Mouse (Mus musculus) lung, postnatal 14 days (tissue): ENCODE results near the gene Ppm1d.

ENCODE experiments used
- DNase-seq: peaks from one replicate; pipeline ENCODE4 v3.0.0; 2021

Ppm1d gene

DNA sequence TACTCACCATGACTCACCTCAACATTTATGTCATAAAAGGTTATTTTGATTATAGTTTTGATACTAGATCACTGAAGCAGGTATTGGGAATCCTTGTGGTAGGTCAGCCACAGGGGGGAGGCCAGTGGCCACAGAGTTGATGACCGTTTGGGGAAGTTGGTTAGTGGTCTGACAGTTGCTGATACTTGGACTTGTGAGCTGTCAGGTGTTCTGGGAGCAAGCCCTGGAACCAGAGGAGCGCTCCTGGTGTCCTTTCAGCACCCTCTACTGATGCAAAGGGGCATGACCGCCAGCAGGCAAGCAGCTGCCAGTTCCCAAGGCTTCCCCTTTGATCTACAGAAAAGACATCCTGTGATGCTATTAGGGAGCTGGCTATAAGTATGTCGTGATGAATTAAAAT, 23.7 kb downstream of the Ppm1d start:
- peak; percentile 63 for DNase-seq

DNA sequence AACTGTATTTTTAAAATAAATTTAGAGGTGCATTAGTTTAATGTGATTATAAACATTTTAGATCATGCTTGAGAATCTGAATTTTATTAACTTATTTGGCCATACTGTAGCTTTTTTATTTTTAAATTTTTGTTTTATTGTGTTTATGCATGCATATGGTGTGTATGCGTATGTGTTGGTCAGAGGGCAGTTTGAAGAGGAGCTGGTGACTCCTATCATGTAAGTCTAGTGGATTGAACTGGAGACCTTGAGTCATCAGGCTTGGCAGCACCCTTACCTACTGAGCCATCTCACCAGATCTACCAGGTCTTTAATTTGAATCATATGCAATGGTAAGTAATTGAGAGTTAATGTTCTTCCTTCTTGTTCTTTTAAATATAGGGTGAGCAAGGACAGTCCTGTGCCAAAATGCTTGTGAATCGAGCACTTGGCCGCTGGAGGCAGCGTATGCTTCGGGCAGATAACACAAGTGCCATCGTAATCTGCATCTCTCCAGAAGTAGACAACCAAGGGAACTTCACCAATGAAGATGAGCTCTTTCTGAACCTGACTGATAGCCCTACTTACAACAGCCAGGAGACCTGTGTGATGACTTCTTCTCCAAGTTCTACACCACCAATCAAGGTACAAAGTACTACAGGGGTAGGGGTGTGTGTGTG, 28.3 kb downstream of the Ppm1d start:
- no peak for DNase-seq

DNA sequence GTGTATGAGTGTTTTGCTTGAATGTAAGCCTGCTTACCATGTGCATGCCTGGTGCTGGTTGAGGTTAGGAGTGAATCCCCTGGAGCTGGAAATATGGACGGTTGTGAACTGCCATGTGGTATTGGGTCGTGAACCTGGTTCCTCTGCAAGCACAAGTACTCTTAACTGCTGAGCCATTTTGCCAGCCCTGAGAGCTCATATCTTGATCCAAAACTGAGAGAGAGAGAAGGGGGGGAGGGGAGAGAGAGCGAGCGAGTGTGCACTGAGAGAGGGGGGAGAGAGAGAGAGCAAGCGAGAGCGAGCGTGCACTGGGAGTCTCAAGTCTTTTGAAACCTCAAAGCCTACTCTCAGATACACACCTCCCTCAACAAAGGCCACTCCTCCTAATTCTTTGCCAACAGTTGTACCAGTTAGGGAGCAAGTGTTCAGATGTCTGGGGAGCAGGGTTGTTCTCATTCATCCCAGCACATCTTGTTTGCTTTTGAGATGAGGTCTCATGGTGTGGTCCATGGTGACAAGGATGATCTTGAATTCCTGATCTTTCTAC, 29.1 kb downstream of the Ppm1d start:
- no peak for DNase-seq

DNA sequence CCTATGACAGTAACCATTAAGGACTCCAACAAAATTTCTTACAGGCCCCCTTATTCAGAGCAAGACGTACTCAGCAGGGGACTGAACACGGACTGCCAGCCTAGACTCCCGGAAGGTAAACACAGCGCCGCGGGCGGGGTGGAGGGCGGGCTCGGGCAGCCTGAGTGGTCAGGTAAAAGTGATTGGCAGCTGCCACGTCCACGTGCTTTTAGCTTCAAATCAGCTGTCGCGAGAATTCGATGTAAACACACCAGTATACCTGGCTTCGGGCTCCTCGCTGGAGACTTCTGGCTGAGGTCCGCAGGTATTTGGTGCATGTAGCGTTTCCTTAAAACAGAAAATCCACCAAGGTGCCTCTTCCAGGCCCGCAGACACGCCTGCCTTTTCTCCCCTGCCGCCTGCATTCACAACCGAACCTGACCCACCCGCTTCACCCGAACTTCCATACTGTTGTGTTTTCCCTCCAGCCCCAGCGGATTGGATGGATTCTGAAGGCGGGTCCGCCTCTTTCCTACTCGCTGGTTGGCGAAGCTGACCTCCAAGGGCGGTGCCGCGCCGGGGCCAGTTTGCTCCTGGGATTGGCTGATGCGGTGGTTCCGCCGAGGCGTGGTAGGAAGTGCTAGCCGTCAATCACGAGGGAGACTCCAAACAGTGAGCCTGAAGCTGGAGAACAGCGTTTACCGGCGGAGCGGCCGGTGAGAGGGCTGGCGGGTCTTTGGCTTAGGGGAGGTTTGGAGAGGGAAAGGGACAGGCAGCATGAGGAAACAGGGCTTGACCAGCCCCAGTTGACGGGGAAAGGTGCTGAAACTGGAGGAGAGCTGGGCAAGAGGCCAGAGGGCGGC, 41.7 kb downstream of the Ppm1d start, which contains the start of gene Bcas3:
TSS of gene Bcas3 (plus strand) at position 629 of the 842 bp plus-strand sequence.
- peak; percentile 97 for DNase-seq

DNA sequence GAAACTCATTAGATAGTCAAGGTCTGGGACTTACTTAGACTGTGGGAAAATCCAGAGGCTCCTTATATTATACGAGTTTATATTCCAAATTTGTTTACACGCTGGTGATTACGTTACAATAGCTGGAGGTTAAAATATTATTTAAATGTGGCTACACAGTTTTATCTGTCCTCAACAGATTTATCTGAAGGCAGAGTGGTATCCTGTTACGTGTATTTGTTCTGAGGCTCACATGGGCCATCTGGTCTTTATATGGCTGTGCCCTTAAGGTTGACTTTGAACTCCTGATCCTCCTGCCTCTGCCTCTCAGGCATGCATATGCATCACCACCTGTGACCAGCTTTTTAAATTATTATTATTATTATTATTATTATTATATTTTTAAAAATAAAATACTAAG, 42.8 kb downstream of the Ppm1d start:
- DNase-seq, result no peak

DNA sequence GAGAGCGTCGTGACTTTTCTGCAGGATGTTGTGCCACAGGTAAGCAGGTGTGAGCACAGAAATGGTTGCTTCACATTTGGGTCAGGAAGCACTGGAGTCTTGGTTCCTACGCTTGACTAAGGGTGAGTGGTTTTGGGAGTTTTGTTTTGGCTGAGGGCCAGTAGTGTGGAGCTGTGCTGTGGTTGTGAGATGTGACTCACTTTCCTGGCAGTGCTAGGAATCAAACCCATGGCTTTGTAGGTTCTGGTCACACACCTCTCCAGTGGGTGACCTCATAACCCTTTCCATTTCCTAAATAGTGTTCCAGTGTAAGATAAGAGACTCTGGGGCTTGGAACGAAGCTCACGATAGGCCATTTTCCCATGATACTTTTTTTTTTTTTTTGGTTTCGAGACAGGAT, 48.6 kb downstream of the Ppm1d start:
- DNase-seq, result no peak

DNA sequence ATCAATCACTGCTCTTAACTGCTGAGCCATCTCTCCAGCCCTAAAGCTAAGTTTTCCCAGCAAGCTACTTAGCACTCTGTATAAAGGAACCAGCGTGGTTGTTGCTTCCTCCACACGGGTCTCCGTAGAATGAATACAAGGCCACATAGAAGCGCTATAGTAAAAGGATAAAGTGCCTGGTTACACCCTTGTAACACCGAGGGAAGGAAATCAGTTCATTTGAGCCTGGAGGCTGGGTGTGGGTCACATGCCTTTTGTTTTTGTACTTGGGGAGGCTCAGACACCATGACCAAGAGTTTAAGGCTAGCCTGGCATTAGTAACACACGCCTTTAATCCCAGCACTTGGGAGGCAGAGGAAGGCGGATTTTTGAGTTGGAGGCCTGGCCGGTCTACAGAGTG, 50.6 kb downstream of the Ppm1d start:
- no peak for DNase-seq

DNA sequence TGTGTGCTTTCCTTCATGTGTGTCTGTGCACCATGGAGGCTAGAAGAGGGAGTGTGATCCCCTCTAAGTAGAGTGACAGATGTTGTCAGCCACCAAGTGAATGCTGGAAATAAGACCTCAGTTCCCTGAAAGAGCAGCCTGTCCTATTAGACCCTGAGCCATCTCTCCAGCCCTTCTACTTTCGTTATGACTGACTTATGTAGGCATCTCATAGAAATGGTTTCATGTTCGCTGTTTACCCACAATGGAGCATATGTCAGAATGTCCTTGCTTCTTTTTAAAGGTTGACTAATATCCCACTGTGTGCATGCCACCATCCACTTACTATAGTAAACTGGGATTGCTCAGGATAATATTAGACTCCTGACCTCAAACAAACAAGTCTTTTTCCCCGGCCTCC, 55.1 kb downstream of the Ppm1d start:
- no peak for DNase-seq

DNA sequence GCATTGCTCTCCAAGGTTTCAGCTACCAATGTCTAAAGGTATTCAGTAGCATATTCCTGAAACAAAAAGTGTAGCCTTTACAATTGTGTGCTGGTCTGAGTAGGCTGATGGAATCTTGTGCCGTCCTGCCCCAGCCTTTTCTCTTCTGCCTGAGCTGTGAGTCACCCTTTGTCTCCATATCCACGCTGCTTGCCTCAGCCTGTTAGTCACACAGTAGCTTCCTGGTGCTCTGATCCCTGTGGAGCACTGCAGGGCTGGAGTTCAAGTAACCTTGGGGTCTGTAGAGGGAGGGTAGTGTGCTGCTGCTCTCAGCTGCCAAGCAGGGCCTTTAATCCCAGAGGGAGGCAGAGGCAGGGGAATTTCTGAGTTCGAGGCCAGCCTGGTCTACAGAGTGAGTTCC, 56.8 kb downstream of the Ppm1d start:
- no peak for DNase-seq

DNA sequence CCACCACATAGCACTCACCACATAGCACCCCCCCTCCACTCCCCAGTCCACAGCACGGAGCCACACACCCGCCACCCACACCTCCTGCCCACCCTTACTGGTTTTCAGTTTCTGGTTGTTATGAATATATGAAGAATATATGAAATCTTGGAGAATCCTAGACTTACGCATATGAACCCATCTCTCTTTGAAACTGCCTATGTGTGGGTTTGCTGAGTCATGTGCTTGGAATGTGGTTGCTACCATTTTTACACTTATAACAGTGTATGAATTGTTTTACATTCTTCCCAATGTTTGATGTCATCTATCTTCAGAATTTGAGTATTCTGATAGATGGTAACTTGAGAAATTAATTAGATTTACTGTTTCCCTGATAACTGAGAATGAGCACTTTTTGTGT, 68.0 kb downstream of the Ppm1d start:
- DNase-seq, result no peak

DNA sequence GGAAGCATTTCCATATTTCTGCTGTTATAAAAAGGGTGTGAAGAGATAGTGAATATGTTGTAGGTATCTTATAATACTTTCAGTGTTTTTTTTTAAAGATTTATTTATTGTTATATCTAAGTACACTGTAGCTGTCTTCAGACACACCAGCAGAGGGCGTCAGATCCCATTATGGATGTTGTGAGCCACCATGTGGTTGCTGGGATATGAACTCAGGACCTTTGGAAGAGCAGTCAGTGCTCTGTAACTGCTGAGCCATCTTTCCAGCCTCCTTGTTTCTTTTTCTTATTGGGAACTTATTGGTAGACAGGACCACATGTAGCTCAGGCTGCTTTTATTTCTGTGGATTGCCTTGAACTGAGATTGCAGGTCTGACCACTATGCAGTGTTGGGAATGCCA, 69.0 kb downstream of the Ppm1d start:
- no peak for DNase-seq

DNA sequence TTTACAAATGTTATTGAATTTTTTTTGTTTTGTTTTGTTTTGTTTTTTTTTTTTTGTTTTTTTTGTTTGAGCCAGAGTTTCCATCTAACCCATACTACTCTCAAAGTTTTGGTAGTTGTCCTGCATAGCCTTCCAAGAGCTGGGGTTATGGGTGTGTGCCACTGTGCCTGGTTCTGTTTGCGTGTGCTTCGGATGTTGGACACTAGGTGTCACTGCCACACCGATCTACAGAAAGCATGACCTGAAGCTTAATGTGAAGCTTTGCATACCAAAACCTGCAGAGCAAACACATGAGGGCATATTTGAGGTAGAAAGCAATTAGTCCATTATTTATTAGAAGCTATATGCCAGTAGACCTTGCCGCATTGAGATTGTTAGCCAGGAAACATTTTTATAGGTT, 71.0 kb downstream of the Ppm1d start:
- DNase-seq, result peak; percentile 78

DNA sequence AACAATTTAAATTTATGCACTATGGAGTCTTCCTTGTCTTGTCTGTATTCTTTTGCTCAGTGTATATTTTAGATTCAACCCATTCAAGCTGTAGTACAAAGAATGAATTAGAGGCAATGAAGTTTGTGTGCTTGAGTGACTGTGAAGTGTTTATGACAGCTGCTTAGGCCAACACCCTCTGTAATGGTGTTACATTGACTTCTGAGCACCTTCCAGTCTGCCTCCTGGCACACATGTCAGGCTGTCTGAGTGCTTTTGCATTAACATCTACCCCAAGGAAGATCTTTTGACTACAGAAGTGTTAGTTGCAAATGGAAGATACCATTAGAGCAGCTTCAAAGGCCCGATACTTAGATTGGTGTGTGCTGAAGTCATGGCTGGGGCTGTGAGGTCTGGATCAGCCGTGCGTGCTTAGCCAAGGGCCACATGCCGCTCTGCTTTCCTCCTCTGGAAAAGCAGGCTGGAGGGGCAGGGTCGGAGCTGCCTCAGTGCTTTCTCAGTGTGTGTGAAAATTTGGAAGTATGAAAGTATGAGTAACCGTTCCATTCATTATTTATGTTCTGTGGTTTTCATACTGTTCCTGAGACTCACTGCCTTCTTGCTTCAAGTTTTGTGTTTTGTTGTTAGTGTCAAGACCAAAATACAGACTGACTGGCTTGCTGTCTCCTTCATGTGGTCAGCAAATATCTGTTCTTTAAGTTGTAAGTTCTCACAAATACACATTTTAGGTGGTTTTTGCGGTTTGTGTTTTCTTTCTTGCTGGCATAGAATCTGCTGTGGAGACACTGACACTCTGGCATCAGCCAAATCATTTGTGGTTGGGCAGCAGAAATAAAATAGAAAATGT, 73.2 kb downstream of the Ppm1d start:
- DNase-seq, result peak; percentile 42

DNA sequence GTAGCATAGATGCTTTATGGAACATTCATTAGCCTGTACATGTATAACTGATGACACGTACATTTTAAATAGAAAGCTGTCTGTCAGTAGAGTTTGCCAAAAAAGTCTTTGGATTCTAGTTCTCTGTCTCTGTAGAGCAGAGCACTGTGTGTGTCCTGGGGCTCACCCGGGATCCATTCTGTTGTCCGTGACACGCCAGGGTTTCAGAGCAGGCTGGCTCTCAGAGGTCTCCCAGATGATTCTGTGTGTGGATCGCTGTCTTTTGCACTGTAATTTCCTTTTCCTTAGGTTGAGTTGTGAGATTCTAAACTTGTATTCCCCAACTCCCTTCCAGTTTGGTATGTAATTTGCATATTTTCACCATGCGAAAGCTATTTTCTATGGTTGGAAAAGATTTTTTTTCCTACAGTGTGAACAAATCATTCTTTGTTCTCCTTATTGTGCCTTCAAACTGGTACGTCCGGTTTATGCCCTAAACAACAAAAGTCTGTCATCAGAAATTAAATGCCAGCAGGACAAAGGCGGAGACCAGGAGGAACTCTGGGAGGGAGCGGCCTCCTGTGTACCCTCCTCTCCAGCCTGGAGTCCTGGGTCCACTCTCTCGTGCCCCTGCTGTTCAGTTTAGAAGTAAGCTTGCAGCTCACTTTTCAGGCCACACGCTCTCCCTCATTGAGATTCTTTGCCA, 81.3 kb downstream of the Ppm1d start:
- peak; percentile 43 for DNase-seq

DNA sequence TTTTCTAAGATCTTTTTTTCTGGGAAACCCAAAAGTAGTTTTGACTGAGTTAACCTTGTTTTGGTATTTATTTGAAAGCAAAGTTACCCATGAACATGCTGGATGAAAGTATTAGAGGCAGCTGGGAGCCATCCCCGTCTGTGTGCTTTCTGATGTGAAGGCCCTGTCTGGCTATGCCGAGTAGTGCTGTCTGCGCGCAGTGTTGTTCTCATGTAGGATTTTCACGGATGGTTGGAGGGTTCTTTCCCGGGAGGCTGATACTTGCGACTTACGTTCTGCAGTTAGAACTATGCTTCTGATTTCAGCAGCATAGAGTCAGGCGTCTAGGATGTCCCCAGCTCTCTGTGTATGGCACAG, 81.8 kb downstream of the Ppm1d start:
- peak; percentile 21 for DNase-seq

DNA sequence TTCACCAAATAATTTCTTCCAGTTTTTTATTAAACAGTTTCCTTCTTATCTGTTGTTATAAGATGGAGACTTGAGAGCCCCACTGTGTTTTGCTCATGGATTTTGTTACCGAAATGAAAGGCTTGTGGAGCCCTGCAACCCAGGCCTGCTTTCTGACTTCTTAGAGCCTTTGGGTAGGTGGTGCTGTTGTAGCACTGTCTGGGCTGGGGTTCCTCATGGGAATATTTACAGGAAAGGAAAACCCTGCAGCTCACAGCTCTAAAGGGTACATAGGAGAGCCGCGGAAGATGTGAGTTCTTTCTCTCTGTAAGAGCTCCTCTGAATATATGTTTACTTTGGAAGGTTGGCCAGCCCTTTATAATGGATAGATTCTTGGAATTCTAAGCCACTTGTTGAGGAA, 82.9 kb downstream of the Ppm1d start:
- peak; percentile 23 for DNase-seq

DNA sequence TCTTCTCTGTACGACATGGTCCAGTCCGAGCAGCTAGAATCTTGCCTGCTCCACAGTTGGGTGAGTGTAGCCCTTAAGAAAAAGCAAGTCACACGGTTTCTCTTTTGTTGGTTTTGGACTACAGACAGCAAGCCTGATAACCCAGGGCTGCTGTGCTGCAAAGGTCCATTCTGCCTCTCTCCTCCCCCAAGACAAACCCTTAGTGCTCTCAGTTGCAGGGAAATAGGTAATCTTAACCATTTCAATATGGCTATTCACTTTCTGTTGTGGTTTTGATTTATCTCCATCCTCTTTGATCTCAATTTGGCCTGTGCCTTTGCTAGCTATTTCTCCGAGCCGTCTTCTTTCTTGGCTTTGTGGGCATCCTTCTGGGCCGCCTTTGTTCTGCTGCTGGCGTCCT, 84.3 kb downstream of the Ppm1d start:
- no peak for DNase-seq
